Mouse (Mus musculus): Measurements from ENCODE around the gene Cfap61. TPM values are rescaled to one million over a fixed set of nuclear protein-coding genes. Genes with fewer than 3 reads are reported as not detected.

Cfap61 gene
- total RNA-seq, 1 experiment from 2014 or later: not detected

DNA sequence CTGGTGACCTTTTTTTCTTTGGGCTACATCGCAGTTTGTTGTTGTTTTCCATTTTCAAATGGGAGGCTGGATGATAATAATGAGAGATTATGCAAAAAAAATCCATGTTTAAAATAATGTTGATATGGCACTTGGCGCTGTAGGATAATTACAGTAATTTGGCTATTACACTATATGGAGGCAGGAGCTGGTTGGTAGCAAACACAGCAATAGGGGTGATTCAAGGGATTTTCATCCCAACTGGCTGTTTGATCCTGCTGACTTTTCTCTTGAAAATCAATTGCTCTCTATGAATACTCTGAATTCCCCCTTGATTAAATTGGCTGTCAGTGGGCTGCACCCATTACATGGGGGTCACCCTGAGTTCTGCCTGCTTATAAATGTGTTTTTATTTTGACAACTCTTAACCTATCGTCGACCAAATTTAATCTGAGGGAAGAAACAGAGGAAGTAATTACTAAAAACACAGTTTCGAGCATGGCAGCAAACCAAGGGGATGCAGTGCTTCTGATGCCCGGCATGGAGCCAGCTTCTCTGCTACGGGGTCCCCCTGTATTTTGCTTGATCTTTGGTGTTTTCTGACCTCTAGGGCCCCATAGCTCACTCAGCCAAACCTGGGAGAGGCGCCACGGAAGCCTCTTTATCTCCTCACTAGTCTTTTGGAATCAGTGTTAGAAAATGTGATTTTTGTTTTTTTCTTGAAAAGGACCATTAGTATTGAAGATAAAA, 47.9 kb downstream of the Cfap61 start:
- no peak for ATAC-seq (replicated peaks in 1 of 2; ENCODE audit: insufficient read depth in 1 of 2, low FRiP score in 2 of 2, low TSS enrichment in 1 of 2, low read depth in 1 of 2, poor library complexity in 2 of 2, severe bottlenecking in 2 of 2)

DNA sequence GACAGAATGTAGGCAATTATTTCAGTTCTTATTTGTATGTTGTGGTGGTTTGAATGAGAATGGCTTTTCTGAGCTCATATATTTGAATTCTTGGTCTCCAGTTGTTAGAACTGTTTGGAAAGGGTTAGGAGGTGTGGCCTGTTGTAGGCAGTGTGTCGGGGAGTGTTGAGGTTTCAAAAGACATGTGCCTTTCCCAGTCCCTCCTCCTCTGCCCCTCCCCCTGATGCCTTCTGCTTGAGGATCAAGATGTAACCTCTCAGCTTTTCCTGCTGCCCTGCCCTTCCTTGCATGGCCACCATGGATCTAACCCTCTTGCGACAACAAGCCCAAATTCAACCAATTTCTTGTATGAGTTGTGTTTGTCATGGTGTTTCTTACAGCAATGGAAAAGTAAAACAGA, 53.2 kb downstream of the Cfap61 start:
- no peak for ATAC-seq (replicated peaks in 1 of 2; ENCODE audit: insufficient read depth in 1 of 2, low FRiP score in 2 of 2, low TSS enrichment in 1 of 2, low read depth in 1 of 2, poor library complexity in 2 of 2, severe bottlenecking in 2 of 2)

DNA sequence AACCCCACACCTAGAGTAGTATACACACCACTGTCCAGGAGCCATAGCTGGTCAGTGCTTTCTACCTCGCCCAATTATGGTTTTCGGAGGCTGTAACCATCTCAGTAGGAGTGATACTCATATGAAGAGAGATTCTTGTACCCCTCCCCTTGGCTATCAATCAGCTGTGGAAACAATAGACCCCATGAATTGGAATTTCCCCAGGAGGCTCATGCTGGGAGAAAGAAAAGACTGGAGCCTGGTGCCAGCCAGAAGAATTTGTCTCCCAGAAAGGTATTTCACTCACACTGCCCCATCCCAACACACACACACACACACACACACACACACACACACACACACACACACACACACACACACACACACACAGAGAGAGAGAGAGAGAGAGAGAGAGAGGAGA, 55.9 kb downstream of the Cfap61 start:
- no peak for ATAC-seq (replicated peaks in 1 of 2; ENCODE audit: insufficient read depth in 1 of 2, low FRiP score in 2 of 2, low TSS enrichment in 1 of 2, low read depth in 1 of 2, poor library complexity in 2 of 2, severe bottlenecking in 2 of 2)

- no peak for ATAC-seq (replicated peaks in 1 of 2; ENCODE audit: insufficient read depth in 1 of 2, low FRiP score in 2 of 2, low TSS enrichment in 1 of 2, low read depth in 1 of 2, poor library complexity in 2 of 2, severe bottlenecking in 2 of 2)
These were observed 61.9 kb downstream of the Cfap61 start for GRCm38 (mm10) chr2:145996472-145996871.

- no peak for ATAC-seq (replicated peaks in 1 of 2; ENCODE audit: insufficient read depth in 1 of 2, low FRiP score in 2 of 2, low TSS enrichment in 1 of 2, low read depth in 1 of 2, poor library complexity in 2 of 2, severe bottlenecking in 2 of 2)
These were observed 63.5 kb downstream of the Cfap61 start for GRCm38 (mm10) chr2:145997956-145998525.

DNA sequence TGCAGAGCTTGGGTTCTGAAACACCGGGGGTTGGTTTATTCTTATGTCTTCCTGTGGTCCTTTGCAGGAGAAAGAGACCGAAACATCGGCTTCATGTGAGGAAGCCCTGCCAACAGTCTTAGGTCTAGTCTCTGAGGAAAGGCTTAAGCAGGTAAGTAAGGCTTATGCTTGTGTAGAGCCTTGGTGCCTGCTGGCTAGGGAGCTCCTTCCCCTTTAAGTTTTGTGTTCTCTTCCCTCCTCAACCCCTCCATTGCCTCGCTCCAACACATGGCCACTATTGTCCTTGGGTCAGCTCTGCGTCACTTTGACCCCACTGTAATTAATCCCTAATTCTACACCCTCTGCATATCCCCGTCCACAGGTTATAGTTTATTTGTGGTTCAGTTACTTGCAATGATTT, 74.2 kb downstream of the Cfap61 start:
- ATAC-seq (replicated peaks in 1 of 2; ENCODE audit: insufficient read depth in 1 of 2, low FRiP score in 2 of 2, low TSS enrichment in 1 of 2, low read depth in 1 of 2, poor library complexity in 2 of 2, severe bottlenecking in 2 of 2): no peak

DNA sequence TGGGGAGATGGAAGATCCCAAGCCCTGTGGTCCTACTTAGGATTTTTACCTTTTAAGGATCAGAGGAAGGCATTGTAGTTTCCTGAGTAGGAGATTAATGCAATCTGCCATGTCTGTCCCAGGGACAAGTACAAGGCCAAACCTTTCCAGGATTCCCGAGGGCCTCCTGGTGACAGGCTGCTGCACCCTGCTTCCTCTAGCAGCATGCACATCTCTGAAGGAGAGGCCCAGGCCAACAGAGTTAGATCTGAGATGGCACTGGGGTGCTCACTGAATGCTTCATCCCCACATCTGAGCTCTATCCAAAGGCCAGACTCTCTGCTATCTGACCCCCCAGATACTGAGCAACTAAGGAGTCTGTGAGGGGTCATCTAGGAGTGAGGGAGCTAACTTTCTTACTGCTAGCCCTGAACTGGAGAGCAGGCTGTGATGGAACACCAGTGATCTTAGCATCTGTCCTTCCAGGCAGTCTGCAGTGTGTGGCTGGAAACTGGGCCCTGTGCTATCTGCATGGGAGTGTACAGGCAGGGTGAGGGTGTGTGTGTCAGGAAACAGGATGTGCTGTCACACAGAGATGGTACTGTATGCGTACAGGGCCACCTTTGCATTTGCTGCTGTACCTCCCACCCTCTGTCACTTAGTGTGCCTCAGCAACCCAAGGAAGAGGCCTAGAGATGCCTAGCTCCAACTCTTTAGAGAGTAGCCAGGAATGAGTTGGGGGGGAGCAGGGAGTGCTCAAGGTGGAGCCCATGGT, 75.2 kb downstream of the Cfap61 start:
- ATAC-seq (replicated peaks in 1 of 2; ENCODE audit: insufficient read depth in 1 of 2, low FRiP score in 2 of 2, low TSS enrichment in 1 of 2, low read depth in 1 of 2, poor library complexity in 2 of 2, severe bottlenecking in 2 of 2): peak; percentile 14 to 45; a peak in 2 of 4 replicates

DNA sequence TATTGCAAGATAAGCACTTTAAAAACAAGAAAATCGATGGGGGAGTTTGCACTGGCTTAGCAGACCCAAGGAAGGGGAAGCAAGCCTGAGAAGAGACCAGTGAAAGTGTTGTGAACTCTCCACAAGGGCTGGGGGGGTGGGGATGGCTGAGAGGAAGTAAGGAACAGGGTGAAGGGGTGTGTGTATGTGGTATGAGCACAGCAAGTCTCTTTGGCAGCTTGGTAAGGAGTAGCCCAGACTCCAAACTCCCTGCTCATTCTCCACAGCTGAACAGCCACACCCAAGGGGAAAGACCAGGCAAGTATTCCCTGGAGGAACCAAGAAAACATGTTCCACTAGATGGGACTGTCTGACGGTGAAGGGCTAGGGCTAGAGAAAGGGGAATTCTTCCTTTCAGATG, 76.2 kb downstream of the Cfap61 start:
- peak; percentile 90 to 95 for ATAC-seq (replicated peaks in 1 of 2; ENCODE audit: insufficient read depth in 1 of 2, low FRiP score in 2 of 2, low TSS enrichment in 1 of 2, low read depth in 1 of 2, poor library complexity in 2 of 2, severe bottlenecking in 2 of 2)

- no peak for ATAC-seq (replicated peaks in 1 of 2; ENCODE audit: insufficient read depth in 1 of 2, low FRiP score in 2 of 2, low TSS enrichment in 1 of 2, low read depth in 1 of 2, poor library complexity in 2 of 2, severe bottlenecking in 2 of 2)
These were observed 81.0 kb downstream of the Cfap61 start for GRCm38 (mm10) chr2:146015341-146016186.

DNA sequence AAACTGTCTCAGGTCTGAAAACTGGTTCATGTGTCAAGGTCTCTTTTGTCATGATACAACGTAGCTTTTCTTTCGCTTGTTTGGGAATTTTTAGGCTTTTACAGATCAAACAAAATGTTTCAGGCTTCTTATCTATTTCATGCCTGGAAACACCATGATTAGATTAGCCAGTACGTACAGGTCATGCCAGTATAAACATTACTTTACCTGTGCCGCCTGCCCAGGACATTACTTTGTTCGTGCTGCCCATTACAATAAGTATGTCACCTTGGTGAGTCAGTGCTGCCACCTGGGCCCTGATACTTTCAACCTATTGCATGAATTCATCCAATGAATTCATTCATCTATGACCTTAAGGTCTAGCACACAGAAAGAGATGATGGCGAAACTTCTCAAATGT, 88.3 kb downstream of the Cfap61 start:
- ATAC-seq (replicated peaks in 1 of 2; ENCODE audit: insufficient read depth in 1 of 2, low FRiP score in 2 of 2, low TSS enrichment in 1 of 2, low read depth in 1 of 2, poor library complexity in 2 of 2, severe bottlenecking in 2 of 2): no peak

- ATAC-seq (replicated peaks in 1 of 2; ENCODE audit: insufficient read depth in 1 of 2, low FRiP score in 2 of 2, low TSS enrichment in 1 of 2, low read depth in 1 of 2, poor library complexity in 2 of 2, severe bottlenecking in 2 of 2): no peak
These were observed 109.1 kb downstream of the Cfap61 start for GRCm38 (mm10) chr2:146043640-146044039.

GRCm38 (mm10) chr2:146044926-146045890, 110.6 kb downstream of the Cfap61 start:
- ATAC-seq (replicated peaks in 1 of 2; ENCODE audit: insufficient read depth in 1 of 2, low FRiP score in 2 of 2, low TSS enrichment in 1 of 2, low read depth in 1 of 2, poor library complexity in 2 of 2, severe bottlenecking in 2 of 2): peak; percentile 44 to 47; a peak in 2 of 4 replicates

- no peak for ATAC-seq (replicated peaks in 1 of 2; ENCODE audit: insufficient read depth in 1 of 2, low FRiP score in 2 of 2, low TSS enrichment in 1 of 2, low read depth in 1 of 2, poor library complexity in 2 of 2, severe bottlenecking in 2 of 2)
These were observed 113.1 kb downstream of the Cfap61 start for GRCm38 (mm10) chr2:146047691-146048090.

DNA sequence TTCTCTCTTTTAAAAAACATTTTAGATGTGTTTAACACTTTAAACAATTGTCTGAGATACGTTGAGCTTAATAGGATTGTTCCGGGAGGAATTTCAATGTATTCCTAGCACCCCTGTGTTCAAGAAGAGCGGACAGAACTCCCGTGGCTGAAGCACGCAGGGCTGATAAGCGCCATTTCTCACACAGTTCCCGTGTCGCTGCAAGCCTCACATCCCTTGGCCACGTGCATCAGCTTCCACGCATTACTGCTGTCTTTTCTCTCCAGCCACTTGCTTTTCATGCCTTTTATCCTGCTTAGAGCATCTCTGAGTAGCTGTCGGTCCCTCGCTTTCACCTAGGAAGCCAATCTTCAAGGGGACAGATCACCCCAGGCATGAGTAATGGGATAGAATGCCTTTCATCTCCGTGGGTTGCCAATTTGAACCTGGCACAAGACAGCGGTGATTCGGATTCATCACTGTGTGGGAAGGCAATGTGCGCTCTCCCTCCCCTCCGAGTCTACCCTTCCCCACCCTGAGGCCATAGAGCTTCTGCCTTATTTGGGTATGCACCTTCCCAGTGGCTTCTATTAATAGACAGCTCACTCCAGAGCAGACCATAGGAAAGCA, 113.7 kb downstream of the Cfap61 start:
- ATAC-seq (replicated peaks in 1 of 2; ENCODE audit: insufficient read depth in 1 of 2, low FRiP score in 2 of 2, low TSS enrichment in 1 of 2, low read depth in 1 of 2, poor library complexity in 2 of 2, severe bottlenecking in 2 of 2): no peak

DNA sequence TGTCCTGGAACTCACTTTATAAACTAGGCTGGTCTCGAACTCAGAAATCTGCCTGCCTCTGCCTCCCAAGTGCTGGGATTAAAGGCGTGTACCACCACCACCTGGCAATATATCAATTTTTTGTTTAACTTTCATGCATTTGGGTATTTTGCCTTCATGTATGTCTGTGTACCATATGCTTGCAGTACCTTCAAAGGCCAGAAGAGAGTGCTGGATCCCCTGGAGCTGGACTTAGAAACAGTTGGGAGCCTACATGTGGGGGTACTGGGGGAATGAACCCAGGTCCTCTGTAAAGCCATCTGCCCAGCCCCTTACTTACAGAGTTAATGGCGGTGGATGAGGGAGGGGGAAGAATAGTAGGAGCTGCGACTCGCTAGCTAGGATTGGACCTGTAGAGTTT, 114.8 kb downstream of the Cfap61 start:
- no peak for ATAC-seq (replicated peaks in 1 of 2; ENCODE audit: insufficient read depth in 1 of 2, low FRiP score in 2 of 2, low TSS enrichment in 1 of 2, low read depth in 1 of 2, poor library complexity in 2 of 2, severe bottlenecking in 2 of 2)

- no peak for ATAC-seq (replicated peaks in 1 of 2; ENCODE audit: insufficient read depth in 1 of 2, low FRiP score in 2 of 2, low TSS enrichment in 1 of 2, low read depth in 1 of 2, poor library complexity in 2 of 2, severe bottlenecking in 2 of 2)
These were observed 115.5 kb downstream of the Cfap61 start for GRCm38 (mm10) chr2:146050069-146050468.

Data from hematopoietic stem cell, adult 5-6 weeks (primary cell).